Mouse (Mus musculus) myocyte (in vitro differentiated cells): ENCODE results near the gene Map2k3.

Experiments used
- E2F4 ChIP-seq: IDR thresholded peaks from one replicate; pipeline ENCODE4 v1.6.1; 2011; ENCODE audit warnings: mild to moderate bottlenecking, control low read depth, moderate library complexity; ENCODE audit not compliant: insufficient read depth
- MAX ChIP-seq: IDR thresholded peaks from one replicate; pipeline ENCODE4 v1.6.1; 2011; ENCODE audit warnings: low read depth, mild to moderate bottlenecking, control low read depth
- REST ChIP-seq: IDR thresholded peaks from one replicate; pipeline ENCODE4 v1.6.1; 2011; ENCODE audit warnings: mild to moderate bottlenecking, control low read depth, moderate library complexity; ENCODE audit not compliant: insufficient read depth, insufficient read length
- TCF12 ChIP-seq: IDR thresholded peaks from one replicate; pipeline ENCODE4 v1.6.1; 2011; ENCODE audit warnings: mild to moderate bottlenecking, control low read depth; ENCODE audit not compliant: poor library complexity, insufficient read depth, severe bottlenecking
- USF1 ChIP-seq: IDR thresholded peaks from one replicate; pipeline ENCODE4 v1.6.1; 2011; ENCODE audit warnings: low read depth, mild to moderate bottlenecking, control low read depth, moderate library complexity

GRCm38 (mm10) chr11:60895915-60896314 is 35.9 kb upstream of the Map2k3 start:
- no peak for TF ChIP-seq E2F4
- no peak for TF ChIP-seq USF1
- no peak for TF ChIP-seq TCF12
- no peak for TF ChIP-seq MAX
- no peak for TF ChIP-seq REST
